Mouse (Mus musculus) left cerebral cortex, postnatal 10 days (tissue): ENCODE measurements around the gene Dnajc2. TPM values are rescaled to one million over a fixed set of nuclear protein-coding genes. Genes with fewer than 3 reads are reported as not detected.

Experiments used
- DNase-seq, 2 experiments: peaks; one replicate each; pipeline ENCODE4 v3.0.0; 2021 to 2022; ENCODE audit warnings: low spot score in 2 of 2, mixed read lengths in 1 of 2; ENCODE audit errors: extremely low spot score in 1 of 2
- intact Hi-C: fragments of 180-260 bp; cut with DNase I; formaldehyde crosslinking; loops from one replicate; pipeline ENCODE4 v1.15.1; 2025
- total RNA-seq, 2 experiments: library from RNA; stranded (reverse); gene quantifications; 2 replicates each; pipeline ENCODE4 v1.2.3; 2021

Dnajc2 gene
- 10 to 100 TPM; 34.8 to 36.1 TPM for total RNA-seq

- intact Hi-C loops, result loop anchor here (10.0 kb wide), 1 partner anchor 730 kb away; no protein-coding TSS in a partner anchor
- DNase-seq, result peak; percentile 83 to 93
Measured at GRCm38 (mm10) chr5:21785053-21785452, at the start of gene Dnajc2, which contains the start of gene Psmc2. Dnajc2 (minus strand) TSS chr5:21785251. Psmc2 (plus strand) TSS chr5:21785283.

- intact Hi-C loops, result no loop called here
- no peak for DNase-seq
Measured at GRCm38 (mm10) chr5:21831761-21832160, 46.7 kb upstream of the Dnajc2 start.

- intact Hi-C loops, result no loop called here
- peak in 1 of 2 experiments; percentile 16 for DNase-seq
Measured at GRCm38 (mm10) chr5:21828855-21829254, 43.8 kb upstream of the Dnajc2 start.

GRCm38 (mm10) chr5:21827643-21828042 is 42.6 kb upstream of the Dnajc2 start:
- DNase-seq, result no peak
- intact Hi-C loops, result no loop called here

GRCm38 (mm10) chr5:21826370-21826769 is 41.3 kb upstream of the Dnajc2 start:
- intact Hi-C loops, result no loop called here
- no peak for DNase-seq

- intact Hi-C loops, result loop anchor here (10.0 kb wide), 1 partner anchor 701 kb away; no protein-coding TSS in a partner anchor
Measured at GRCm38 (mm10) chr5:21813994-21814393, 28.9 kb upstream of the Dnajc2 start.

GRCm38 (mm10) chr5:21810924-21811323 is 25.9 kb upstream of the Dnajc2 start:
- no peak for DNase-seq
- intact Hi-C loops, result loop anchor here (10.0 kb wide), 1 partner anchor 704 kb away; no protein-coding TSS in a partner anchor

More at GRCm38 (mm10) chr5:21813994-21814393, 28.9 kb upstream of the Dnajc2 start:
- peak; percentile 11 to 40 for DNase-seq

GRCm38 (mm10) chr5:21804837-21805236 is 19.8 kb upstream of the Dnajc2 start:
- intact Hi-C loops, result no loop called here
- DNase-seq, result no peak

- DNase-seq, result no peak
- intact Hi-C loops, result no loop called here
Measured at GRCm38 (mm10) chr5:21803691-21804188, 18.7 kb upstream of the Dnajc2 start.

GRCm38 (mm10) chr5:21802907-21803306 is 17.9 kb upstream of the Dnajc2 start:
- intact Hi-C loops, result no loop called here
- no peak for DNase-seq

GRCm38 (mm10) chr5:21792166-21792565 is 7.1 kb upstream of the Dnajc2 start:
- DNase-seq, result no peak
- intact Hi-C loops, result no loop called here

- intact Hi-C loops, result loop anchor here (10.0 kb wide), 1 partner anchor 726 kb away; no protein-coding TSS in a partner anchor
- no peak for DNase-seq
Measured at GRCm38 (mm10) chr5:21789061-21789460, 4.0 kb upstream of the Dnajc2 start.

- DNase-seq, result no peak
Measured at GRCm38 (mm10) chr5:21787186-21788105, 2.4 kb upstream of the Dnajc2 start.

GRCm38 (mm10) chr5:21786258-21787185 is 1.5 kb upstream of the Dnajc2 start:
- intact Hi-C loops, result loop anchor here (10.0 kb wide), 1 partner anchor 728 kb away; no protein-coding TSS in a partner anchor

More at GRCm38 (mm10) chr5:21787186-21788105, 2.4 kb upstream of the Dnajc2 start:
- intact Hi-C loops, result loop anchor here (10.0 kb wide), 1 partner anchor 727 kb away; no protein-coding TSS in a partner anchor

GRCm38 (mm10) chr5:21785776-21786175 is 725 bp upstream of the Dnajc2 start:
- intact Hi-C loops, result loop anchor here (10.0 kb wide), 1 partner anchor 729 kb away; no protein-coding TSS in a partner anchor
- DNase-seq, result no peak

More at GRCm38 (mm10) chr5:21786258-21787185, 1.5 kb upstream of the Dnajc2 start:
- DNase-seq, result peak; percentile 92 to 94

GRCm38 (mm10) chr5:21784161-21785052 is 644 bp downstream of the Dnajc2 start:
- peak; percentile 8 to 28 for DNase-seq
- intact Hi-C loops, result loop anchor here (10.0 kb wide), 1 partner anchor 730 kb away; no protein-coding TSS in a partner anchor

- intact Hi-C loops, result no loop called here
Measured at GRCm38 (mm10) chr5:21776491-21776890, 8.6 kb downstream of the Dnajc2 start.

More at GRCm38 (mm10) chr5:21776491-21776890, 8.6 kb downstream of the Dnajc2 start:
- no peak for DNase-seq
